Mouse (Mus musculus) CH12.LX (cell line): ENCODE measurements around the gene Popdc2.
A peak's percentile ranks its signal among the peaks of the same experiment; 100 is the strongest.

Source experiments
- CTCF ChIP-seq, 2 experiments: IDR thresholded peaks in 1 of 2; conservative IDR thresholded peaks in 1 of 2; 2 replicates each; pipeline ENCODE4 v1.5.1; 2011 to 2012; ENCODE audit warnings: low read depth in 2 of 2, low read length in 2 of 2, improper control_type of control experiment in 1 of 2, inconsistent platforms in 1 of 2, mild to moderate bottlenecking in 1 of 2, moderate library complexity in 1 of 2
- E2F4 ChIP-seq: IDR thresholded peaks from 2 replicates; pipeline ENCODE4 v1.6.1; 2011; ENCODE audit warnings: low read depth, low read length, improper control_type of control experiment; ENCODE audit not compliant: insufficient replicate concordance
- EP300 ChIP-seq: IDR thresholded peaks from 2 replicates; pipeline ENCODE4 v1.6.1; 2011; ENCODE audit warnings: low read length, improper control_type of control experiment
- ETS1 ChIP-seq: conservative IDR thresholded peaks from 2 replicates; pipeline ENCODE4 v1.6.1; 2012; ENCODE audit warnings: low read depth, mild to moderate bottlenecking, inconsistent platforms, low read length, improper control_type of control experiment, moderate library complexity
- KAT2A ChIP-seq: IDR thresholded peaks from 2 replicates; pipeline ENCODE4 v1.6.1; 2012; ENCODE audit warnings: low read length, improper control_type of control experiment, inconsistent platforms; ENCODE audit not compliant: insufficient replicate concordance
- MAX ChIP-seq: IDR thresholded peaks from 2 replicates; pipeline ENCODE4 v1.6.1; 2011; ENCODE audit warnings: low read length, improper control_type of control experiment
- MEF2A ChIP-seq: IDR thresholded peaks from 2 replicates; pipeline ENCODE4 v1.6.1; 2014; ENCODE audit warnings: low read depth, mild to moderate bottlenecking, inconsistent platforms, low read length, improper control_type of control experiment, borderline replicate concordance
- MXI1 ChIP-seq: IDR thresholded peaks from 2 replicates; pipeline ENCODE4 v1.6.1; 2011; ENCODE audit warnings: mild to moderate bottlenecking, low read depth, low read length, improper control_type of control experiment
- MYC ChIP-seq: IDR thresholded peaks from 2 replicates; pipeline ENCODE4 v1.6.1; 2011; ENCODE audit warnings: low read depth, mild to moderate bottlenecking, improper control_type of control experiment, low read length
- POLR2A ChIP-seq: IDR thresholded peaks from 2 replicates; pipeline ENCODE4 v1.6.1; 2011; ENCODE audit warnings: low read depth, mild to moderate bottlenecking, improper control_type of control experiment, low read length
- ZC3H11A ChIP-seq: IDR thresholded peaks from 2 replicates; pipeline ENCODE4 v1.6.1; 2012; ENCODE audit warnings: low read depth, mild to moderate bottlenecking, inconsistent platforms, low read length, improper control_type of control experiment
- ZMIZ1 ChIP-seq: IDR thresholded peaks from 2 replicates; pipeline ENCODE4 v1.6.1; 2012; ENCODE audit warnings: low read depth, mild to moderate bottlenecking, inconsistent platforms, low read length, improper control_type of control experiment
- ZNF384 ChIP-seq: IDR thresholded peaks from 2 replicates; pipeline ENCODE4 v1.6.1; 2012; ENCODE audit warnings: low read depth, low read length, improper control_type of control experiment, inconsistent platforms

DNA sequence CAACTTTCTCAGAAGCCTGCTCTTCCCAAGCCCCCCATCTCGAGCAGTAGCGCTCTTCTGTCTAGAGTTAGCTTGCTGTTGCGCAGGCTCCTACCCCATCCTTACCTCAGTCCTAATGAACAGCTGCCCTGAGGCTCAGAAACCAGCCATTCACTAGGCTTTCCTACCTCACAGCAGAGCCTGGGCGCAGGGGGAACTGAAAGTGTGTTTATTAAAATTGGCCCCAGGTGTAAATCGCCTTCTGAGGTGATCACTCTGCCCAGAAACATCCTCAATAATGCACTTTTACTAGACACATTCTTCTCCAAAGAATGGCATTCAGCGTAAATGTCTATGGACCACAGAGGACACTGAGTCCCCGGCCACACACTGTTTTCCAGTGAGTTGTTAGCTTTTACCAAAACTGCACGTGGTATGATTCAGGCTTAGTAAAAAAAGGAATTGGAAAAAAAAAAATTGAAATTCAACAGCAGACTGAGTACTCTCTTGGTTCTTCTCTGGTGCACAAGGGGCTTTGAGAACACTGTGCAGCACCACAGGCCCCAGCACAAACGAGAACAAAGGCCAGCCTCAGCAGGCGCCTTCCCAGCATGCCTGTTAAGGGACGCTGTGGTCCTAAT lies 35.1 kb upstream of the Popdc2 start:
- TF ChIP-seq ETS1, result 0 out of 2 replicates have a peak, but pooled peaks have one; percentile 19
- no peak for TF ChIP-seq POLR2A
- TF ChIP-seq MYC, result no peak
- no peak for TF ChIP-seq MXI1
- no peak for TF ChIP-seq CTCF (conservative IDR thresholded peaks at IDR 0.05 in 1 of 2, IDR thresholded peaks at IDR 0.05 in 1 of 2; ENCODE audit: low read depth in 2 of 2, low read length in 2 of 2)
- no peak for TF ChIP-seq KAT2A
- TF ChIP-seq MAX, result peak; percentile 15; the same call in 1 of the 2 replicates
- TF ChIP-seq MEF2A, result no peak
- TF ChIP-seq ZMIZ1, result no peak
- TF ChIP-seq ZC3H11A, result no peak
- peak; percentile 84 for TF ChIP-seq EP300
- peak; percentile 83 for TF ChIP-seq ZNF384
- no peak for TF ChIP-seq E2F4
